Mouse (Mus musculus) testis, adult 2 months (tissue): ENCODE measurements around the gene Cpsf7. TPM values are rescaled to one million over a fixed set of nuclear protein-coding genes. Genes with fewer than 3 reads are reported as not detected.
"Not testable (repeated sequence)": the region's sequence is repeated elsewhere in the genome, so short reads cannot be mapped to it uniquely, and the experiment has no call there.

Experiments
- H3K27ac ChIP-seq: fragments of 200-500 bp; 2 replicates; pipeline ENCODE4 v1.5.1; 2012; ENCODE audit warnings: low read depth, low read length; ENCODE audit not compliant: control insufficient read depth, insufficient read depth
- H3K27me3 ChIP-seq: fragments of 200-500 bp; 2 replicates; pipeline ENCODE4 v1.6.1; 2012; ENCODE audit warnings: mild to moderate bottlenecking, low read length, moderate library complexity; ENCODE audit not compliant: control insufficient read depth, insufficient read depth
- H3K36me3 ChIP-seq: fragments of 200-500 bp; 2 replicates; pipeline ENCODE4 v1.6.1; 2012; ENCODE audit warnings: mild to moderate bottlenecking, low read length; ENCODE audit not compliant: control insufficient read depth, insufficient read depth
- H3K4me1 ChIP-seq: fragments of 200-500 bp; 2 replicates; pipeline ENCODE4 v1.6.1; 2012; ENCODE audit warnings: low read length; ENCODE audit not compliant: control insufficient read depth, insufficient read depth
- H3K4me3 ChIP-seq: fragments of 200-500 bp; 2 replicates; pipeline ENCODE4 v1.5.1; 2012; ENCODE audit warnings: low read depth, mild to moderate bottlenecking, low read length, moderate library complexity, mixed read lengths; ENCODE audit not compliant: control insufficient read depth
- CTCF ChIP-seq: fragments of 200-500 bp; IDR thresholded peaks from 2 replicates; pipeline ENCODE4 v1.5.1; 2012; ENCODE audit warnings: low read depth, mild to moderate bottlenecking, inconsistent platforms, low read length, moderate library complexity; ENCODE audit not compliant: control insufficient read depth, insufficient read depth, insufficient replicate concordance
- POLR2A ChIP-seq: fragments of 200-500 bp; IDR thresholded peaks from 2 replicates; pipeline ENCODE4 v1.6.1; 2012; ENCODE audit warnings: low read depth, mild to moderate bottlenecking, inconsistent platforms, low read length, moderate library complexity; ENCODE audit not compliant: control insufficient read depth
- polyA plus RNA-seq: library from polyadenylated mRNA; depleted of rRNA; stranded (reverse); fragments of >200 nt; gene quantifications from 2 replicates; pipeline ENCODE4 v1.2.3, GENCODE M21; 2012

The Cpsf7 gene
- polyA plus RNA-seq, 1 experiment, result 33.1 TPM

DNA sequence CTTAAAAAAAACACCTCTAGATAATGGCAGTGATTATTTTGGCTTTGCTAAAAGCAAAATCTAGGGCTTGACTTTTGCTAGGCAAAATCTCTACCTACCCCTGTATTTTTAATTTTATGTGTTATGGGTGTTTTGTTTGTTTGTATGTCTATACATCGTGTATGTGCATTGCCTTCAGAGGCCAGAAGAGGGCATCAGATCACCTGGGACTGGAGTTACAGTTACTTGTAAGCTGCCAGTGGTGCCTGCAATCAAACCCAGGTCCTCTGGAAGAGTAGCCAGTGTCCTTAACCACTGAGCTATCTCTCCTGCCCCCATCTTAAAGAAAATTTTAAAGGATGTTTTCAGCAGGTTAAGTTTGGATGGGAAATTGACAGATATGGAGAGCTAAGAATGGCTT lies 5.0 kb downstream of the Cpsf7 start:
- H3K27ac ChIP-seq, result no peak overlapping the region
- H3K36me3 ChIP-seq, result peaks cover 5% of the 10 kb centered on the region; the same call in 1 of the 2 replicates
- H3K4me1 ChIP-seq, result peaks cover 2% of the 10 kb centered on the region; the same call in 1 of the 2 replicates
- H3K27me3 ChIP-seq, result no peaks in the 10 kb centered on the region
- TF ChIP-seq CTCF (no peak), POLR2A (no peak)
- no peak overlapping the region for H3K4me3 ChIP-seq

DNA sequence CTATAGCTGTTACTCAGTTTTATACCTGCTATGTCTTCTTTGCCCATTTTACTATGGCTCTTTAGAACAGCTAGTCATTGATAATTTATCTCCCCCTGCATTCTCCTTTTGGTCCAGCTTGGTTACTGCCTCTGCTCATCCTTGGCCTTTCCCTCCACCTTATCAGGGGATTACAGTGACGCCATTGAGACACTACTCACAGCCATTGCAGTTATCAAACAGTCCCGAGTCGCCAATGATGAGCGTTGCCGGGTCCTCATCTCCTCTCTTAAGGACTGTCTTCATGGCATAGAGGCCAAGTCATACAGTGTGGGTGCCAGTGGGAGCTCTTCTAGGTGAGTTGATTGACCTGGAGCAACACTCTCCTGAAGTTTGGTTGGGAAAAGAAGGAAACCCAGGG lies 14.4 kb downstream of the Cpsf7 start:
- Histone ChIP-seq H3K36me3 (peaks cover 8% of the 10 kb centered on the region), H3K27me3 (no peaks in the 10 kb centered on the region), H3K4me3 (no peak overlapping the region), H3K4me1 (no peaks in the 10 kb centered on the region), H3K27ac (no peak overlapping the region)
- TF ChIP-seq CTCF, result no peak
- no peak for TF ChIP-seq POLR2A

DNA sequence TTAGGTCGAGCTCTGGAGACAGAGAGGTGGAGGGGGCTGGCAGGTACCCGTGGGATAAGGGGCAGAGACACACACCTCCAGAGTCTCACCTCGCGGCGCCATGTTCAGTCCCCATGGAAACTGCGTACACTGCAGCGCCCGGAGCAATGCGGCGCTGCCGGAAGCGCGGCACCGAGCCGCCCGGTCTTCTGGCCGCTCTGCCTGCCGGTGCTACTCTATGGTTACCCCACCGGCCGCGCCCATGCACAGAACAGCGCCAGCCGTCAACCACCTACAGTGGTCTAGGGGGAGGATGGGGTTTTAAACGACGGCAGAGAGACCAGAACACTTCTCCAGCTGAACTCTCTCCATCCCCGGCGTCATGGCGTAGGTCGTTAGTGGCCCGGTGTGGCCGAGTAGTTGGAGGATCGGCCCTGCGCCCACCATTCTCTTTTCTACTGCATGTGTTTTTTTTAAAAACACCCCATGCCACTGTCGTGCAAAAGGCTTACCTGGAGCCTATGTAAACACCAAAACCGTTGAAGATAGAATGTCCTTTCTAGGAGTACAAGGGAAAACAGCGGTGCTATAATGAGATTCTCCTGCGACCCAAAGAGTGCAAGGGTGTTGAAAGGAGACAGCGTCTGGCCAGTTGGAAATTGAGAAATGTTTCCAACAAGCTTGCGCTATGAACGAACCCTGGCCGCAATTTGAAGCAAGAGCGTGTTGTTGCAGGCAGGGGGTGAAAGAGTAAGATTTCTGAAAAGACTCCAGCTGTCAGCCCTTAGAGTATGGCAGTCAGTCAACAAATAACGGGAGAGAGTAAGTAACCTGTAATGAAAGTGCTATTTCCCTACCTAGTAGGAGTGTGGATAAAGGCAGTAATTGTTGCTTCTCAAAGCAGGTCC lies 30.8 kb downstream of the Cpsf7 start, which contains the start of gene Tmem216:
Gene Tmem216 (minus strand): TSS at position 615 of the 887 bp plus-strand sequence.
- H3K4me3 ChIP-seq, result peak within 1 kb of the TSS; percentile 97
- peak within 1 kb of the TSS; percentile 86 for H3K27ac ChIP-seq
- no peaks in the 10 kb centered on the region; the same call in 1 of the 2 replicates for H3K36me3 ChIP-seq
- TF ChIP-seq POLR2A (peak; percentile 83), CTCF (no peak)
- H3K4me1 ChIP-seq, result peaks cover 5% of the 10 kb centered on the region; the same call in 1 of the 2 replicates
- no peaks in the 10 kb centered on the region for H3K27me3 ChIP-seq

DNA sequence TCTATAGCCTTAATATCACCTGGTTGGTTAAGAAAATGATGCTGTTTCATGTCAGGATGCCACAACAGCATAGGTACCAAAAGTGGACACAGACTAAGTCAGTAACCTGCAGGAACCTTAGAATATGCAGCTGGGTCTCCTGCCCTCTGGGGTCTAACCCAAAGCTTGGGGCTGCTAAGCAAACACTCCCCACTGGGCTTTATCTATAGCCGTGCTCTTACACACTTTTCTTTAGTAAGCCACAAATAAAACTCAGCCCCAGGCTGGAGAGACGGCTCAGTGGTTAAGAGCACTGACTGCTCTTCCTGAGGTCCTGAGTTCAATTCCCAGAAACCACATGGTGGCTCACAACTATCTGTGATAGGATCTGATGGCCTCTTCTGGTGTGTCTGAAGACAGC lies 31.9 kb downstream of the Cpsf7 start:
- TF ChIP-seq CTCF, result no peak
- no peak for TF ChIP-seq POLR2A
- H3K36me3 ChIP-seq, result no peaks in the 10 kb centered on the region
- no peak overlapping the region; the same call in 1 of the 2 replicates for H3K4me3 ChIP-seq
- H3K27ac ChIP-seq, result no peak overlapping the region
- peaks cover 5% of the 10 kb centered on the region; the same call in 1 of the 2 replicates for H3K4me1 ChIP-seq
- no peaks in the 10 kb centered on the region for H3K27me3 ChIP-seq

DNA sequence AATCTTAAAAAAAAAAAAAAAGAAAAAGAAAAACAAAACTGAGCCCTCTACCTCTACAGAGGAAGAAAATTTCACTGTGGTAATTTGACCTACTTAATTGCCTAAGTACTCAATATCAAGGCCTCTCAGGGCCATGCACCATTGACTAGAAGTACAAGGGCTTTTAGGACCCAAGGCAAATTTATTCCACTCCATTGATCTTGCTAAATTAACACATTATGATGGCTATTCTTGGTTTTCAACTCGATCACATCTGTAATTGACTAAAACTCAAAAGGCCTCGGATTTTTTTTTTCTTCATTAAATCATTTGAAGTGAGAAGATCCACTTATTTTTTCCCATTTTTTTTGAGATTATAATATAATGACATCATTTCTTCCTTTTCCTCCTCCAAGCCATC lies 32.4 kb downstream of the Cpsf7 start:
- Histone ChIP-seq H3K27ac (no peak overlapping the region), H3K4me1 (peaks cover 5% of the 10 kb centered on the region; the same call in 1 of the 2 replicates), H3K36me3 (no peaks in the 10 kb centered on the region), H3K27me3 (no peaks in the 10 kb centered on the region), H3K4me3 (no peak overlapping the region)
- no peak for TF ChIP-seq POLR2A
- TF ChIP-seq CTCF, result no peak

DNA sequence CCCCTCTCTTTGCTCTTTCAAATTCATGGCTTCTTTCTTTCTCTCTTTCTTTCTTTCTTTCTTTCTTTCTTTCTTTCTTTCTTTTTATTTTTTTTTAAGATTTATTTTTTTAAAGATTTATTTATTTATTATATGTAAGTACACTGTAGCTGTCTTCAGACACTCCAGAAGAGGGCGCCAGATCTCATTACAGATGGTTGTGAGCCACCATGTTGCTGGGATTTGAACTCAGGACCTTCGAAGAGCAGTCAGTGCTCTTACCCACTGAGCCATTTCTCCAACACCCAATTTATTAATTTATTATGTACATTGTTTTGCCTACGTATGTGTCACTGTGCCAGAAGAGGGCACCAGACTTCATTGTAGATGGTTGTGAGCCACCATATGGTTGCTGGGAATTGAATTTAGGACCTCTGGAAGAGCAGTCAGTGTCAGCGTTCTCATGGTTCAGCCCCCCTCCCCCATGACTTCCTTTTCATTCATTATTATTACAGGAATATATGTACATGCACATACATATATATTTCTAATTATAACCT lies 32.8 kb downstream of the Cpsf7 start:
- not testable (repeated sequence) for H3K4me1 ChIP-seq, H3K27ac ChIP-seq, H3K4me3 ChIP-seq, H3K36me3 ChIP-seq, H3K27me3 ChIP-seq

DNA sequence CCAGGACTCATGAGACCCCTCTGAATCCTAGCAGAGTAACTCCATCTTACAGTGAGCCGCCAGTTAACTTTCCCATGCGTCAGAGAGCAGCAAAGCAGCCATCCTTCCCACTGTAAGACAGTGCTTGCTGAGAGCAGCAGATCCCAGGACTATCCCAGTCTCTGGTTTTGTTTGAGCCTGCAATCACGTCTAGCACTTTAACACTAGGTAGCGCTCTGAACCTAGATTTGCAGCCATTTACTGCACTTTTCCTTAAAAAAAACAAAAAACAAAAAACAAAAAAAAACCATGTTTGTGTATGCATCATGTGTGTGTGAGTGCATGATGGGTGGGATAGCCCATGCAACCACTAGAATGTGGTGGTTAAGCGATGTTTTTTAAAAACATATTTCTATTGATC lies 35.0 kb downstream of the Cpsf7 start:
- H3K4me1 ChIP-seq, result peaks cover 5% of the 10 kb centered on the region; the same call in 1 of the 2 replicates
- H3K4me3 ChIP-seq, result no peak overlapping the region
- no peak for TF ChIP-seq POLR2A
- no peak for TF ChIP-seq CTCF
- no peak overlapping the region for H3K27ac ChIP-seq
- no peaks in the 10 kb centered on the region for H3K36me3 ChIP-seq
- no peaks in the 10 kb centered on the region for H3K27me3 ChIP-seq
